Mouse (Mus musculus): ENCODE data around the gene Rgs6.

- TF ChIP-seq POLR2A (IDR thresholded peaks at IDR 0.05; ENCODE audit: borderline replicate concordance, insufficient read depth, low read length) (no peak), CTCF (IDR thresholded peaks at IDR 0.05; ENCODE audit: borderline replicate concordance, insufficient read depth, low read depth, low read length) (no peak)
Measured at GRCm38 (mm10) chr12:82640441-82640840, 52.3 kb downstream of the Rgs6 start.

Data from cerebellum, adult 2 months (tissue).